Mouse (Mus musculus) myocyte (in vitro differentiated cells): ENCODE measurements around the gene Sirt3.

Source experiments
- CEBPB ChIP-seq: IDR thresholded peaks from 2 replicates; pipeline ENCODE4 v1.6.1; 2011; ENCODE audit warnings: mild to moderate bottlenecking, moderate library complexity; ENCODE audit not compliant: poor library complexity, insufficient read depth, severe bottlenecking
- E2F4 ChIP-seq: IDR thresholded peaks from one replicate; pipeline ENCODE4 v1.6.1; 2011; ENCODE audit warnings: mild to moderate bottlenecking, control low read depth, moderate library complexity; ENCODE audit not compliant: insufficient read depth
- MAX ChIP-seq: IDR thresholded peaks from one replicate; pipeline ENCODE4 v1.6.1; 2011; ENCODE audit warnings: low read depth, mild to moderate bottlenecking, control low read depth
- MYOD1 ChIP-seq, 3 experiments: IDR thresholded peaks; one replicate each; pipeline ENCODE4 v1.6.1; 2011; ENCODE audit warnings: control low read depth in 2 of 3, low read depth in 2 of 3, mild to moderate bottlenecking in 2 of 3, moderate library complexity in 1 of 3; ENCODE audit not compliant: insufficient read length in 2 of 3, control insufficient read depth in 1 of 3
- MYOG ChIP-seq, 3 experiments: IDR thresholded peaks; one replicate each; pipeline ENCODE4 v1.6.1; 2011; ENCODE audit warnings: control low read depth in 2 of 3, low read depth in 2 of 3, mild to moderate bottlenecking in 2 of 3; ENCODE audit not compliant: insufficient read length in 2 of 3, control insufficient read depth in 1 of 3, insufficient read depth in 1 of 3
- POLR2A ChIP-seq: IDR thresholded peaks from one replicate; pipeline ENCODE4 v1.6.1; 2011; ENCODE audit warnings: low read depth, mild to moderate bottlenecking, control low read depth, moderate library complexity; ENCODE audit not compliant: insufficient read length
- POLR2AphosphoS2 ChIP-seq: IDR thresholded peaks from one replicate; pipeline ENCODE4 v1.6.1; 2011; ENCODE audit warnings: low read depth, control low read depth; ENCODE audit not compliant: insufficient read length
- REST ChIP-seq: IDR thresholded peaks from one replicate; pipeline ENCODE4 v1.6.1; 2011; ENCODE audit warnings: mild to moderate bottlenecking, control low read depth, moderate library complexity; ENCODE audit not compliant: insufficient read depth, insufficient read length
- SRF ChIP-seq: IDR thresholded peaks from one replicate; pipeline ENCODE4 v1.6.1; 2011; ENCODE audit warnings: low read depth; ENCODE audit not compliant: control insufficient read depth, insufficient read length
- TCF12 ChIP-seq: IDR thresholded peaks from one replicate; pipeline ENCODE4 v1.6.1; 2011; ENCODE audit warnings: mild to moderate bottlenecking, control low read depth; ENCODE audit not compliant: poor library complexity, insufficient read depth, severe bottlenecking
- TCF3 ChIP-seq: IDR thresholded peaks from one replicate; pipeline ENCODE4 v1.6.1; 2011; ENCODE audit warnings: low read depth, control low read depth; ENCODE audit not compliant: insufficient read length
- USF1 ChIP-seq: IDR thresholded peaks from one replicate; pipeline ENCODE4 v1.6.1; 2011; ENCODE audit warnings: low read depth, mild to moderate bottlenecking, control low read depth, moderate library complexity

DNA sequence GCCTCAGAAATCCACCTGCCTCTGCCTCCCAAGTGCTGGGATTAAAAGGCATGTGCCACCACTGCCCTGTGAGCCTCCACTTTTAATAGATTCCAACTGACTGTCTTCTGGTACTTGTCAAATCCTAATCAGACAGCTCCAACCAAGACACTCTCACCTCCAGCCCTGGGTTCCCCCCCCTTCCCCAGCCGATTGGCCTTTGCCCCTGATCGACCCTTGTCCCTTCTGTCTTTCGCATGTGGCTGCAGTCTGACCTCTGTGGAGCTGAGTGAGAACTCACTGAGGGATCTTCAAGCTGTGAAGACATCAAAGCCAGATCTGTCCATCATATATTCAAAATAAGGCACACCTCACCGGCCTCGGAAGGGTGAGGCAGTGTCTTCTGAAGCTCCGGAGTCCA lies 45.1 kb upstream of the Sirt3 start:
- TF ChIP-seq MYOG (IDR thresholded peaks at IDR 0.05; ENCODE audit: control insufficient read depth in 1 of 3, insufficient read depth in 1 of 3, insufficient read length in 2 of 3, low read depth in 2 of 3) (no peak), MAX (no peak), POLR2A (no peak), E2F4 (no peak), USF1 (no peak), TCF3 (no peak), REST (no peak), POLR2AphosphoS2 (no peak), CEBPB (no peak), TCF12 (no peak), MYOD1 (IDR thresholded peaks at IDR 0.05; ENCODE audit: control insufficient read depth in 1 of 3, insufficient read length in 2 of 3, low read depth in 2 of 3) (no peak), SRF (no peak)
